Mouse (Mus musculus) liver, embryonic 18 days (tissue): Measurements from ENCODE around the gene Gm10100. TPM values are rescaled to one million over a fixed set of nuclear protein-coding genes. Genes with fewer than 3 reads are reported as not detected.

Experiments used
- polyA plus RNA-seq: library from polyadenylated mRNA; depleted of rRNA; stranded (reverse); fragments of >200 nt; gene quantifications from 2 replicates; pipeline ENCODE4 v1.2.3, GENCODE M21; 2012; rRNA removed

Gene Gm10100
- polyA plus RNA-seq: not detected in 2 replicates

DNA sequence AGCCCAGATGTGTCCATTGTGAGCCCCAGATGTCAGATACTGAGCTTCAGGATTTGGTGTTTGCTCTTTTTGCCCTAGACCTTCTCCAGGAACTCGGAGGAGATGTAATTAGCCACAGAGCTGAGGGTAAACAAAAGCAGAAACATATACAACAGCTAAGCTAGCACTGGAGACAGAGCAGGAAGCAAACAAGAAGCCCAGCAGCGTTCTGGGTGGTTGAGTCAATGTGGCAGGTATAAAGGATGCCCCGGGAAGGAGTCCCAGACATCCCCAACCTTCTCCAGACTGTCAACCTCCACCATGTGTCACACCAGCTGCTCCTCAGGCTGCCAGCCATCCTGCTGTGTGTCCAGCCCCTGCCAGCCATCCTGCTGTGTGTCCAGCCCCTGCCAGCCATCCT is at the start of gene Gm10100:
Gene Gm10100 (plus strand): TSS at position 301 of the 400 bp plus-strand sequence.

DNA sequence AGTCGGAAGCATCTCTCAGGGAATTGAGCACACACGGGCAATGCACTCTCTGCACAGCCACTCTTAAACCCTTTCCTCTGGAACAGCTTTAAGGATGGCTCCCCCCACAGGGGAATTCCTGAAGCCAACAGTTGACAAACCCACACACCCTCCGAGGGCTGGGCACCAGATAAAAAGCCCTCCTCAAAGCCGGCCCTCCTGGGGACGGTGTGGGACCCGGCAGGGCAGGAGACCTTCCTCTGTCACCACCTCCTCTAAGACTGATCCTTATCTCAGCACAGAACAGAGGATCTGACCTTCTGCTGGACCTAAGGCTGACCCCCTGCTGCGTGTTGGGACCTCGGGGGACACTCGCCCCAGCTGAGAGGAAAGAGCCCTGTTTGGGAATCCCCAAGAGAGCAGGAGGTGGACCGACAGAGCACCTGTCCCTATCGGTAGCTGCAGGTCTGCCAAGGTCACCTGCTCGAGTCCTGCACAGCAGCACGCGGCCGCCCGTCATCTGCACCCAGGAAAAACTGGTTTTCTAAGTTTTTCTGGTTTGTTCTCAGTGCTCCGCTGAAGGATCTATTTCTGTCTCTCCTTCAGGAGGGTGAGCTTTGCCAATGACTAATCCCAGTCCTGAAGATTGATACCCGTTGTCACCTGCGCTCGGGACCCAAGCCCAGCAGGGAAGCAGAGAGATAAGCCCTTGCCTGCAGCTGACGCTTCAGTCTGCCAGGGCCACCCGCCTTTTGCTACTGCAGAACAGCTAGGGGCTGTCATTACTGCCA is 40.2 kb upstream of the Gm10100 start, which contains the start of gene Tspear:
Gene Tspear (plus strand): TSS at position 675 of the 770 bp plus-strand sequence.

DNA sequence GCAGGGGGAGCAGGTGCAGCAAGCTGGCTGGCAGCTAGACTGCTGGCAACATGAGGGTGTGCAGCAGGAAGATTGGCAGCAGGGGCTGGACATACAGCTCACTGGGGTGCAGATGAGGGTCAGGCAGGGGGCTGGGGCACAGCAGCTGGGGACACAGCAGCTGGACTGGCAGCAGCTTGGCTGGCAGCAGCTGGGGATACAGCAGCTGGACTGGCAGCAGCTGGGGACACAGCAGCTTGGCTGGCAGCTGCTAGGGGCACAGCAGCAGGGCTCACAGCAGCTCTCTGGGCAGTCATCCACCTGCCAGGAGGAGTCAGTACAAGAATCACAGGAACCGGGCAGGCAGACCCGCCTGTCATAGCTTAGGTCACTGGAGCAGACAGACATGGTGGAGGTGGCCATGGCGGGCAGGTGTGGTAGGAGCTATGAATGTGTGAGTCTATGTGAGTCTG is 35.9 kb upstream of the Gm10100 start, which contains the start of gene Gm19402:
Gene Gm19402 (minus strand): TSS at position 402 of the 452 bp plus-strand sequence.

DNA sequence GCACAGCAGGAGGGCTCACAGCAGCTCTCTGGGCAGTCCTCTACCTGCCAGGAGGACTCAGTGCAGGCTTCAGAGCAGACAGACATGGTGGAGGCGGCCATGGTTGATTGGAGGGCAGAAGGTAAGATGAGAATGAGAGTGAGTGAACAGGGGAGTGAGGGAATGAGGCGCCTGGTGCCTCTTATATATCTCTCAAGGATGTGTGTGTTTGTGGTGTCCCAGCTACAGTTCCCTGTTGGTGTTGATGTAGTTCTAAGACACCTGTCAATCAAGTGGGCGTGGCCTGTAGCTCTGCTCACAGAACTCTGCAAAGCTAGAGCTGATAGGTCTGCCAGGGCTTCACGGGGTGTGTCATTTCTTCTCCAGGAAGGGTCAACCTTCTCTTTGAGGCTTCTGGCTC is 29.2 kb upstream of the Gm10100 start, which contains the start of gene Gm9508:
Gene Gm9508 (minus strand): TSS at position 101 of the 400 bp plus-strand sequence.

DNA sequence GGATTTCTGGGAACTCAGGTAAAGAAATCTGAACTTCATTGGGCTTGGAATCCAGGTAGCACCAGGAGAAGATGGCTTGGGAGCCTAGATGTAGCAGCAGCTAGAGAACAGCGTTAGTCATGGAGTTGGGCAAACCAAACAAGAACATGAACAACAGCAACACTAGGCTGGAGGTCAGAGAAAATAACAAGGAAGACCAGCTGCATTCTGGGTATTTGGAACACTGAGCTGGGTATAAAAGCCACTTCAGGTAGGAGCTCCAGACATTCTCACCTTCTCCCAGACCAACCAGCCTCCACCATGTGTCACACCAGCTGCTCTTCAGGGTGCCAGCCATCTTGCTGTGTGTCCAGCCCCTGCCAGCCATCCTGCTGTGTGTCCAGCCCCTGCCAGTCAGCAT is 20.0 kb upstream of the Gm10100 start, which contains the start of gene Gm10272:
Gene Gm10272 (plus strand): TSS at position 301 of the 400 bp plus-strand sequence.

DNA sequence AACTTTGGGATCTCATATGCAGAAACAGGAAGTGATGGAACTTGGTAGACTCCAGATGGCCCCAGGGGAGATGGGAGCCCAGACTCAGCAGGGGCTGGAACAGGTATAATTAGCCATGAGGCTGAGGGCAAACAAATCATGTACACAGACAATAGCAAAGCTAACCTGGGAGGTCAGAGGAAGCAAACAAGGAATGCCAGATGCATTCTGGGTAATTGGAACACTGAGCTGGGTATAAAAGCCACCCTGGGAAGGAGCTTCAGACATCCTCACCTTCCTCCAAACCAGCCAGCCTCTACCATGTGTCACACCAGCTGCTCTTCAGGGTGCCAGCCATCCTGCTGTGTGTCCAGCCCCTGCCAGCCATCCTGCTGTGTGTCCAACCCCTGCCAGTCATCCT is 15.1 kb upstream of the Gm10100 start, which contains the start of gene Gm10024:
Gene Gm10024 (plus strand): TSS at position 301 of the 400 bp plus-strand sequence.

DNA sequence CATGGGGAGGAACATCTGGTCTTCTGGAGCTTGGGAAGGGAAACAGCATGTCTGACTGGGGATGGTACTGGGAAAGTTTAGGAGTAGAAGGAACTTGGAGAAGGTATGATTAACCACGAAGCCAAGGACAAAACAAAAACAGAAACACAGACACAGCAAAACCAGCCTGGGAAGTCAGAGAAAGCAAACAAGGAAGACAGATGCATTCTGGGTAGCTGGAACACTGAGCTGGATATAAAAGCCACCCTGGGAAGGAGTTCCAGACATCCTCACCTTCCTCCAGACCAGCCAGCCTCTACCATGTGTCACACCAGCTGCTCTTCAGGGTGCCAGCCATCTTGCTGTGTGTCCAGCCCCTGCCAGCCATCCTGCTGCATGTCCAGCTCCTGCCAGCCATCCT is 10.8 kb upstream of the Gm10100 start, which contains the start of gene Gm10142:
Gene Gm10142 (plus strand): TSS at position 301 of the 400 bp plus-strand sequence.

DNA sequence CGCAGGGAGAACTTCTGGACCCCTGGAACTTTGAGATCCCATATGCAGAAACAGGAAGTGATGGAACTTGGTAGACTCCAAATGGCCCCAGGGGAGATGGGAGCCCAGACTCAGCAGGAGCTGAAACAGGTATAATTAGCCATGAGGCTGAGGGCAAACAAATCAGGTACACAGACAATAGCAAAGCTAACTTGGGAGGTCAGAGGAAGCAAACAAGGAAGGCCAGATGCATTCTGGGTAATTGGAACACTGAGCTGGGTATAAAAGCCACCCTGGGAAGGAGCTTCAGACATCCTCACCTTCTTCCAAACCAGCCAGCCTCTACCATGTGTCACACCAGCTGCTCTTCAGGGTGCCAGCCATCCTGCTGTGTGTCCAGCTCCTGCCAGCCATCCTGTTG is 6.0 kb upstream of the Gm10100 start, which contains the start of gene Krtap12-1:
Gene Krtap12-1 (plus strand): TSS at position 301 of the 400 bp plus-strand sequence.

DNA sequence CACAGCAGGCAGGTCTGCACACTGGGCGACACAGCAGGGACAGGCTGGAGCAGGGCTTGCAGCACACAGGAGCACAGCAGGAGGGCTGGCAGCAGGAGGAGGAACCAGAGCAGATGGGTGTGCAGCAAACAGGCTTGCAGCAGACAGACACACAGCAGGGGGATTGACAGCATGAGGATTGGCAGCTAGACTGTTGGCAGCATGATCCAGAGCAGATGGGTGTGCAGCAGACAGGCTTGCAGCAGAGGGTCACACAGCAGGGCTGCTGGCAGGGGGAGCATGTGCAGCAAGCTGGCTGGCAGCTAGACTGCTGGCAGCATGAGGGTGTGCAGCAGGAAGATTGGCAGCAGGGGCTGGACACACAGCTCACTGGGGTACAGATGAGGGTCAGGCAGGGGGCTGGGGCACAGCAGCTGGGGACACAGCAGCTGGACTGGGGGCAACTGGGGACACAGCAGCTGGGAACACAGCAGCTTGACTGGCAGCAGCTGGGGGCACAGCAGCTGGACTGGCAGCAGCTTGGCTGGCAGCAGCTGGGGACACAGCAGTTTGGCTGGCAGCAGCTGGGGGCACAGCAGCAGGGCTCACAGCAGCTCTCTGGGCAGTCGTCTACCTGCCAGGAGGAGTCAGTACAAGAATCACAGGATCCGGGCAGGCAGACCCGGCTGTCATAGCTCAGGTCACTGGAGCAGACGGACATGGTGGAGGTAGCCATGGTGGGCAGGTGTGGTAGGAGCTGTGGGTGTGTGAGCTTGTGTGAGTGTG is 15.8 kb downstream of the Gm10100 start, which contains the start of gene Gm18596:
Gene Gm18596 (minus strand): TSS at position 715 of the 765 bp plus-strand sequence.

DNA sequence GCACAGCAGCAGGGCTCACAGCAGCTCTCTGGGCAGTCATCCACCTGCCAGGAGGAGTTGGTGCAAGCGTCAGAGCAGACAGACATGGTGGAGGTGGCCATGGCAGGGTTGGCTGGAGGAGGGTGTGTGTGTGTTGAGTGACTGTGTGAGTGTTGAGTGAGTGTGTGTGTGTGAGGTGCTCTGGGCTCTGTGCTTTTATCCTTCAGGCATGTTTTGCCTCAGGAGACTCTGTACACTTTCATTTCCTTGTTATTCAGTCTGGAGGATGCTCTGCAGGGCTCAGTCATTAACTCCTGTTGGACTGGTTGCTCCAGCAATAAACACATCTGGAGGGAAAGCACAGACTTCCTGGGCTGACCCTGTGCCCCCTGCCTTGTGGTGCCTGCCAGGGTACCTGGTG is 25.0 kb downstream of the Gm10100 start, which contains the start of gene Gm9736:
Gene Gm9736 (minus strand): TSS at position 101 of the 400 bp plus-strand sequence.

DNA sequence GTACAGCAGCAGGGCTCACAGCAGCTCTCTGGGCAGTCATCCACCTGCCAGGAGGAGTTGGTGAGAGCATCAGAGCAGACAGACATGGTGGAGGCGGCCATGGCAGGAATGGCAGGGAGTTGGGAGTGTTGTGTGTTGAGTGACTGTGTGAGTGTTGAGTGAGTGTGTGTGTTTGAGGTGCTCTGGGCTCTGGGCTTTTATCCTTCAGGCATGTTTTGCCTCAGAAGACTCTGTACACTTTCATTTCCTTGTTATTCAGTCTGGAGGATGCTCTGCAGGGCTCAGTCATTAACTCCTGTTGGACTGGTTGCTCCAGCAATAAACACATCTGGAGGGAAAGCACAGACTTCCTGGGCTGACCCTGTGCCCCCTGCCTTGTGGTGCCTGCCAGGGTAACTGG is 33.3 kb downstream of the Gm10100 start, which contains the start of gene Gm3233:
Gene Gm3233 (minus strand): TSS at position 101 of the 400 bp plus-strand sequence.

DNA sequence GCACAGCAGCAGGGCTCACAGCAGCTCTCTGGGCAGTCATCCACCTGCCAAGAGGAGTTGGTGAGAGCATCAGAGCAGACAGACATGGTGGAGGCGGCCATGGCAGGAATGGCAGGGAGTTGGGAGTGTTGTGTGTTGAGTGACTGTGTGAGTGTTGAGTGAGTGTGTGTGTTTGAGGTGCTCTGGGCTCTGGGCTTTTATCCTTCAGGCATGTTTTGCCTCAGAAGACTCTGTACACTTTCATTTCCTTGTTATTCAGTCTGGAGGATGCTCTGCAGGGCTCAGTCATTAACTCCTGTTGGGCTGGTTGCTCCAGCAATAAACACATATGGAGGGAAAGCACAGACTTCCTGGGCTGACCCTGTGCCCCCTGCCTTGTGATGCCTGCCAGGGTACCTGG is 44.9 kb downstream of the Gm10100 start, which contains the start of gene Gm3238:
Gene Gm3238 (minus strand): TSS at position 101 of the 400 bp plus-strand sequence.

Other genes with a start within 250 kb of the Gm10100 start
- gene Fam207a, start 210.7 kb upstream of the Gm10100 start, polyA plus RNA-seq: 9.8 and 10.5 TPM in 2 replicates
- 25.0 and 31.3 TPM in 2 replicates for gene Itgb2, start 196.2 kb upstream of the Gm10100 start, polyA plus RNA-seq
- 77.8 TPM in 2 replicates for gene Pttg1ip, start 144.8 kb upstream of the Gm10100 start, polyA plus RNA-seq
- gene Sumo3, start 120.4 kb upstream of the Gm10100 start, polyA plus RNA-seq: 123 and 134 TPM in 2 replicates
- 0.16 TPM in 1 of 2 replicates, not detected in the other for gene Gm49325, start 120.3 kb upstream of the Gm10100 start, polyA plus RNA-seq
- gene Ube2g2, start 104.2 kb upstream of the Gm10100 start, polyA plus RNA-seq: 22.9 and 27.2 TPM in 2 replicates
- 0.10 and 0.12 TPM in 2 replicates for gene Tspear, start 39.9 kb upstream of the Gm10100 start, polyA plus RNA-seq
- gene Gm19402, start 35.7 kb upstream of the Gm10100 start, polyA plus RNA-seq: not detected in 2 replicates
- not detected in 2 replicates for gene Gm9508, start 29.3 kb upstream of the Gm10100 start, polyA plus RNA-seq
- gene Gm10272, start 19.9 kb upstream of the Gm10100 start, polyA plus RNA-seq: not detected in 2 replicates
- not detected in 2 replicates for gene Gm10024, start 15.0 kb upstream of the Gm10100 start, polyA plus RNA-seq
- gene Gm10142, start 10.7 kb upstream of the Gm10100 start, polyA plus RNA-seq: not detected in 2 replicates
- not detected in 2 replicates for gene Krtap12-1, start 5.9 kb upstream of the Gm10100 start, polyA plus RNA-seq
- gene Gm18596, start 16.2 kb downstream of the Gm10100 start, polyA plus RNA-seq: not detected in 2 replicates
- not detected in 2 replicates for gene Gm9736, start 24.9 kb downstream of the Gm10100 start, polyA plus RNA-seq
- not detected in 2 replicates for gene Gm3233, start 33.2 kb downstream of the Gm10100 start, polyA plus RNA-seq
- gene Gm3238, start 44.8 kb downstream of the Gm10100 start, polyA plus RNA-seq: not detected in 2 replicates
- not detected in 2 replicates for gene Gm7138, start 50.5 kb downstream of the Gm10100 start, polyA plus RNA-seq
- gene Gm3250, start 56.1 kb downstream of the Gm10100 start, polyA plus RNA-seq: not detected in 2 replicates
- not detected in 2 replicates for gene Gm7137, start 61.7 kb downstream of the Gm10100 start, polyA plus RNA-seq
- gene Gm9639, start 68.6 kb downstream of the Gm10100 start, polyA plus RNA-seq: not detected in 2 replicates
- not detected in 2 replicates for gene Gm19668, start 72.6 kb downstream of the Gm10100 start, polyA plus RNA-seq
- gene Gm9507, start 85.4 kb downstream of the Gm10100 start, polyA plus RNA-seq: not detected in 2 replicates
- not detected in 2 replicates for gene Gm2696, start 88.2 kb downstream of the Gm10100 start, polyA plus RNA-seq
- gene Krtap10-4, start 100.6 kb downstream of the Gm10100 start, polyA plus RNA-seq: not detected in 2 replicates
- not detected in 2 replicates for gene Krtap10-10, start 109.5 kb downstream of the Gm10100 start, polyA plus RNA-seq
- not detected in 2 replicates for gene Gm36176, start 120.3 kb downstream of the Gm10100 start, polyA plus RNA-seq
- not detected in 2 replicates for gene Gm10318, start 126.4 kb downstream of the Gm10100 start, polyA plus RNA-seq
- not detected in 2 replicates for gene Gm3285, start 135.5 kb downstream of the Gm10100 start, polyA plus RNA-seq
- 17.4 and 18.2 TPM in 2 replicates for gene Lrrc3, start 176.1 kb downstream of the Gm10100 start, polyA plus RNA-seq
- gene Trpm2, start 244.1 kb downstream of the Gm10100 start, polyA plus RNA-seq: 9.9 and 16.6 TPM in 2 replicates